Mouse (Mus musculus) liver, postnatal 0 days (tissue): ENCODE data around the gene Castor2. TPM values are rescaled to one million over a fixed set of nuclear protein-coding genes. Genes with fewer than 3 reads are reported as not detected.

Experiments used
- ATAC-seq: fragments of 200-750 bp; cut with Nextera tagmentation; 2 replicates; pipeline ENCODE4 v1.8.0; 2017; ENCODE audit warnings: mild to moderate bottlenecking, moderate library complexity
- DNase-seq: peaks from one replicate; pipeline ENCODE4 v3.0.0-alpha.2; 2016
- H3K27ac ChIP-seq: fragments of 300-500 bp; sonication (generic); 2 replicates; pipeline ENCODE4 v1.5.1; 2014; ENCODE audit warnings: antibody characterized with exemption, moderate library complexity, mild to moderate bottlenecking, low read depth
- H3K27me3 ChIP-seq: fragments of 300-500 bp; sonication (generic); 2 replicates; pipeline ENCODE4 v1.6.1; 2014; ENCODE audit warnings: low read length, control low read depth, mixed read lengths; ENCODE audit not compliant: insufficient read depth
- H3K36me3 ChIP-seq: fragments of 300-500 bp; sonication (generic); replicated peaks from 2 replicates; pipeline ENCODE4 v1.6.1; 2014; ENCODE audit warnings: mild to moderate bottlenecking, control low read depth, low read length, moderate library complexity, mixed read lengths; ENCODE audit not compliant: insufficient read depth
- H3K4me1 ChIP-seq: fragments of 300-500 bp; sonication (generic); 2 replicates; pipeline ENCODE4 v1.6.1; 2014; ENCODE audit warnings: antibody characterized with exemption, mild to moderate bottlenecking, control low read depth; ENCODE audit not compliant: insufficient read depth
- H3K4me2 ChIP-seq: fragments of 300-500 bp; sonication (generic); 2 replicates; pipeline ENCODE4 v1.6.1; 2014; ENCODE audit warnings: low read depth, mild to moderate bottlenecking, low read length, moderate library complexity, mixed read lengths
- H3K4me3 ChIP-seq: fragments of 300-500 bp; sonication (generic); 2 replicates; pipeline ENCODE4 v1.5.1; 2014; ENCODE audit warnings: low read depth, low read length
- H3K9ac ChIP-seq: fragments of 300-500 bp; sonication (generic); replicated peaks from 2 replicates; pipeline ENCODE4 v1.6.1; 2014; ENCODE audit warnings: mild to moderate bottlenecking, moderate library complexity
- H3K9me3 ChIP-seq: fragments of 300-500 bp; sonication (generic); 2 replicates; pipeline ENCODE4 v1.6.1; 2016; ENCODE audit warnings: mild to moderate bottlenecking, control low read depth, low read length, mixed read lengths
- CTCF ChIP-seq: sonication (generic); IDR thresholded peaks from 2 replicates; pipeline ENCODE4 v1.5.1; 2016; ENCODE audit warnings: antibody characterized with exemption, low read depth
- EP300 ChIP-seq: IDR thresholded peaks from 2 replicates; pipeline ENCODE4 v1.6.1; 2016; ENCODE audit warnings: antibody characterized with exemption, low read depth, mild to moderate bottlenecking
- WGBS: fragments of 180-500 bp; shearing (Covaris S2); extraction: QIAGEN DNeasy Blood & Tissue Kit; methylation state at CpG from one replicate; pipeline ENCODE4 v1.1.7; 2014; ENCODE audit not compliant: insufficient replicate concordance; 5-methylcytosine and 5-hydroxymethylcytosine counted together
- polyA plus RNA-seq: library from polyadenylated mRNA; unstranded; fragments of >200 nt; fragmentation: Nextera tagmentation; extraction: Ambion mirVana; gene quantifications from 2 replicates; pipeline ENCODE4 v1.2.1, GENCODE M21; 2015

Castor2 gene
- polyA plus RNA-seq, result 0.69 and 1.00 TPM in 2 replicates

- Histone ChIP-seq H3K4me2 (peak within 1 kb of the TSS; percentile 96), H3K27ac (peak within 1 kb of the TSS; percentile 58), H3K9me3 (no peaks in the 10 kb centered on the region), H3K4me3 (peak within 1 kb of the TSS; percentile 67), H3K9ac (peak within 1 kb of the TSS; percentile 71), H3K27me3 (no peaks in the 10 kb centered on the region), H3K4me1 (peaks cover 5% of the 10 kb centered on the region), H3K36me3 (no peaks in the 10 kb centered on the region)
- under 1% methylated on average over 47 of the region's 58 CpGs for WGBS
- DNase-seq, result peak; percentile 91
- no peak for TF ChIP-seq EP300
- no peak for TF ChIP-seq CTCF
- peak; percentile 92 for ATAC-seq
Observed at GRCm38 (mm10) chr5:134099496-134100211, at the start of gene Castor2. Gene Castor2, plus strand, starts transcription at chr5:134099711.

GRCm38 (mm10) chr5:134050711-134051110 is 48.8 kb upstream of the Castor2 start:
- Histone ChIP-seq H3K4me1 (no peaks in the 10 kb centered on the region), H3K27me3 (no peaks in the 10 kb centered on the region), H3K9me3 (no peaks in the 10 kb centered on the region), H3K4me2 (no peak overlapping the region), H3K4me3 (no peak overlapping the region), H3K9ac (no peak overlapping the region), H3K36me3 (no peaks in the 10 kb centered on the region), H3K27ac (no peak overlapping the region)
- no peak for TF ChIP-seq EP300
- no peak for TF ChIP-seq CTCF
- 31% methylated on average over 10 of the region's 10 CpGs for WGBS
- ATAC-seq (no peak), DNase-seq (no peak)

GRCm38 (mm10) chr5:134052614-134053013 is 46.9 kb upstream of the Castor2 start:
- TF ChIP-seq CTCF, result no peak
- Histone ChIP-seq H3K27ac (no peak overlapping the region), H3K9me3 (no peaks in the 10 kb centered on the region), H3K27me3 (no peaks in the 10 kb centered on the region), H3K4me1 (no peaks in the 10 kb centered on the region), H3K36me3 (no peaks in the 10 kb centered on the region), H3K4me3 (no peak overlapping the region), H3K9ac (no peak overlapping the region), H3K4me2 (no peak overlapping the region)
- DNase-seq (no peak), ATAC-seq (no peak)
- 67% methylated on average over 4 of the region's 4 CpGs for WGBS

GRCm38 (mm10) chr5:134054496-134054895 is 45.0 kb upstream of the Castor2 start:
- H3K4me1 ChIP-seq, result no peaks in the 10 kb centered on the region
- ATAC-seq, result no peak
- no peak overlapping the region for H3K27ac ChIP-seq
- H3K4me3 ChIP-seq, result no peak overlapping the region
- H3K36me3 ChIP-seq, result no peaks in the 10 kb centered on the region
- no peaks in the 10 kb centered on the region for H3K9me3 ChIP-seq
- WGBS, result 77% methylated on average over 4 of the region's 4 CpGs
- H3K9ac ChIP-seq, result no peak overlapping the region
- no peak overlapping the region for H3K4me2 ChIP-seq
- no peak for DNase-seq
- H3K27me3 ChIP-seq, result no peaks in the 10 kb centered on the region
- TF ChIP-seq EP300 (no peak), CTCF (no peak)

GRCm38 (mm10) chr5:134058793-134059352 is 40.6 kb upstream of the Castor2 start:
- H3K27me3 ChIP-seq, result no peaks in the 10 kb centered on the region
- no peak overlapping the region for H3K9ac ChIP-seq
- WGBS, result 60% methylated on average over 13 of the region's 13 CpGs
- no peak overlapping the region for H3K27ac ChIP-seq
- ATAC-seq (no peak), DNase-seq (no peak)
- no peaks in the 10 kb centered on the region for H3K9me3 ChIP-seq
- no peak overlapping the region for H3K4me3 ChIP-seq
- no peaks in the 10 kb centered on the region for H3K36me3 ChIP-seq
- no peaks in the 10 kb centered on the region for H3K4me1 ChIP-seq
- TF ChIP-seq EP300, result no peak
- no peak for TF ChIP-seq CTCF
- H3K4me2 ChIP-seq, result no peak overlapping the region

- no peak overlapping the region for H3K27ac ChIP-seq
- no peak overlapping the region for H3K4me2 ChIP-seq
- no peaks in the 10 kb centered on the region for H3K9me3 ChIP-seq
- H3K9ac ChIP-seq, result no peak overlapping the region
- no peaks in the 10 kb centered on the region for H3K4me1 ChIP-seq
- H3K4me3 ChIP-seq, result no peak overlapping the region
- no peaks in the 10 kb centered on the region for H3K36me3 ChIP-seq
- DNase-seq (peak; percentile 75), ATAC-seq (no peak)
- 44% methylated on average over 15 of the region's 15 CpGs for WGBS
- TF ChIP-seq CTCF (peak; percentile 80), EP300 (no peak)
- no peaks in the 10 kb centered on the region for H3K27me3 ChIP-seq
Observed at GRCm38 (mm10) chr5:134063362-134064064, 36.0 kb upstream of the Castor2 start.
